Mouse (Mus musculus) erythroblast, embryonic 14.5 days (primary cell): ENCODE measurements around the gene Rfc1.

ENCODE experiments used
- GATA1 ChIP-seq: IDR thresholded peaks from 2 replicates; pipeline ENCODE4 v1.6.1; 2012; ENCODE audit warnings: low read length, inconsistent platforms, mixed read lengths
- TAL1 ChIP-seq: IDR thresholded peaks from 3 replicates; pipeline ENCODE4 v1.6.1; 2012; ENCODE audit warnings: low read length, inconsistent platforms, mixed read lengths

DNA sequence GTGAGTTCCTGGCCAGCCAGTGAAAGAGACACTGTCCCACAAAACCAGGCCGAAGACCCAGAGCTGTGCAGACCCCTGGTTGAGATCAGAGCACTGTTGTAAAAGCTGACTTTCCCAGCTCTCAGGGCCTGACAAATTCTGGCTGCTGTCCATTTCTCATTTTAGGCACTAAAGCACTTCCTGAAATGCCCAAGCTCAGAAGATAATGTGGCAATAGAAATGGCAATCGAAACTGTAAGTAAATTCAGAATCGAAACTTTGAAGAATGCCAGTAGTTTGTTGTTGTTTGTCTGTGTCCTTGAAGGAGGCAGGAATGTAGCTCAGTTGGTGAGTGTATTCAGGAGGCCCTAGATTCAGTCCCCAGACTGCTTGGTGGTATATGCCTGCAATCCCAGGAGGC is 88.2 kb downstream of the Rfc1 start:
- TF ChIP-seq TAL1 (no peak), GATA1 (no peak)
